Mouse (Mus musculus) spleen, adult 2 months (tissue): ENCODE data around the gene Gm20388.

ENCODE experiments used
- CTCF ChIP-seq: fragments of 200-500 bp; IDR thresholded peaks from 2 replicates; pipeline ENCODE4 v1.5.1; 2011; ENCODE audit warnings: mild to moderate bottlenecking, inconsistent platforms; ENCODE audit not compliant: insufficient read depth, insufficient read length, insufficient replicate concordance; ENCODE audit errors: extremely low read depth
- POLR2A ChIP-seq: fragments of 200-500 bp; IDR thresholded peaks from 2 replicates; pipeline ENCODE4 v1.6.1; 2011; ENCODE audit warnings: low read depth, low read length, inconsistent platforms

- TF ChIP-seq CTCF (no peak), POLR2A (no peak)
These were observed 2356.2 kb downstream of the Gm20388 start for GRCm38 (mm10) chr8:122266867-122267266.
